ENCODE assay signal across 20 mouse cellular contexts in genomic region chr11:37671320-37671719, GRCm38 (mm10).
A peak's percentile ranks its signal among the peaks of the same experiment; 100 is the strongest.
DNase-seq lines count a peak whose midpoint lies in the region; ATAC-seq and TF ChIP-seq lines count a peak whose summit lies in the region.
"Had no signal": no experiment of that assay in that cellular context is flagged by ENCODE, and none has a peak within 500 bp of the region (broad histone marks: within the 10 kb centered on the region; RNA-seq: fewer than 3 reads in every experiment).

No protein-coding gene starts in this region.

- H3K36me3 ChIP-seq in embryonic facial prominence, embryonic 14.5 days (ENCODE audit: control insufficient read depth, insufficient read depth, low read length): no peaks in the 10 kb centered on the region
- H3K36me3 ChIP-seq in embryonic facial prominence, embryonic 10.5 days (replicated peaks): no peaks in the 10 kb centered on the region
- no peaks in the 10 kb centered on the region for H3K36me3 ChIP-seq in midbrain, postnatal 0 days (ENCODE audit: insufficient read depth, low read length)
- H3K36me3 ChIP-seq in midbrain, embryonic 11.5 days (ENCODE audit: control insufficient read depth, insufficient read depth, low read length): no peaks in the 10 kb centered on the region
- H3K36me3 ChIP-seq in limb, embryonic 11.5 days (ENCODE audit: control insufficient read depth, insufficient read depth, low read length): no peaks in the 10 kb centered on the region
- H3K36me3 ChIP-seq: hindbrain, embryonic 12.5 days; kidney, embryonic 15.5 days; liver, embryonic 13.5 days; stomach, embryonic 15.5 days had no signal

- H3K27ac ChIP-seq in embryonic facial prominence, embryonic 14.5 days (replicated peaks; ENCODE audit: low read depth, low read length): no peak overlapping the region
- H3K27ac ChIP-seq in embryonic facial prominence, embryonic 10.5 days (replicated peaks): no peak overlapping the region
- no peak overlapping the region for H3K27ac ChIP-seq in midbrain, postnatal 0 days (ENCODE audit: low read depth, low read length)
- H3K27ac ChIP-seq in midbrain, embryonic 11.5 days (ENCODE audit: low read depth, low read length): no peak overlapping the region
- no peak overlapping the region for H3K27ac ChIP-seq in limb, embryonic 11.5 days (replicated peaks; ENCODE audit: low read depth, low read length)
- no peak overlapping the region for H3K27ac ChIP-seq in left cerebral cortex, adult 2 months
- H3K27ac ChIP-seq: hindbrain, embryonic 12.5 days; kidney, embryonic 15.5 days; liver, embryonic 13.5 days; stomach, embryonic 15.5 days had no signal

- no peak for ATAC-seq in embryonic facial prominence, embryonic 14.5 days (ENCODE audit: low read depth)
- no peak for ATAC-seq in midbrain, postnatal 0 days (ENCODE audit: low FRiP score)
- no peak for ATAC-seq in midbrain, embryonic 11.5 days (ENCODE audit: low FRiP score)
- no peak; the same call in 1 of the 2 replicates for ATAC-seq in limb, embryonic 11.5 days (ENCODE audit: insufficient number of reproducible peaks, low FRiP score, low TSS enrichment, low read depth)
- ATAC-seq: CD4-positive, CD25-positive, alpha-beta regulatory T cell, adult 4 months; midbrain, embryonic 16.5 days had no signal

- intact Hi-C loops in left cerebral cortex, adult 2 months (cut with DNase I): no loop called here

- no peaks in the 10 kb centered on the region for H3K27me3 ChIP-seq in embryonic facial prominence, embryonic 14.5 days (replicated peaks; ENCODE audit: control insufficient read depth, insufficient read depth, low read length)
- H3K27me3 ChIP-seq in embryonic facial prominence, embryonic 10.5 days (replicated peaks; ENCODE audit: low read depth, poor library complexity, severe bottlenecking): no peaks in the 10 kb centered on the region
- no peaks in the 10 kb centered on the region for H3K27me3 ChIP-seq in midbrain, postnatal 0 days (ENCODE audit: insufficient read depth, low read length)
- no peaks in the 10 kb centered on the region for H3K27me3 ChIP-seq in midbrain, embryonic 11.5 days (ENCODE audit: control insufficient read depth, insufficient read depth, low read length)
- H3K27me3 ChIP-seq in limb, embryonic 11.5 days (ENCODE audit: control insufficient read depth, insufficient read depth, low read length): no peaks in the 10 kb centered on the region
- H3K27me3 ChIP-seq: hindbrain, embryonic 12.5 days; kidney, embryonic 15.5 days; liver, embryonic 13.5 days; stomach, embryonic 15.5 days had no signal

- 46% methylated on average over 3 of the region's 3 CpGs for whole genome bisulfite sequencing in embryonic facial prominence, embryonic 14.5 days
- 56% methylated on average over 3 of the region's 3 CpGs for WGBS in embryonic facial prominence, embryonic 10.5 days
- WGBS in midbrain, postnatal 0 days: 28% methylated on average over 3 of the region's 3 CpGs
- WGBS in midbrain, embryonic 11.5 days: 52% methylated on average over 3 of the region's 3 CpGs
- WGBS in limb, embryonic 11.5 days: 34% methylated on average over 3 of the region's 3 CpGs

- H3K9ac ChIP-seq in embryonic facial prominence, embryonic 14.5 days (ENCODE audit: low read depth, low read length): no peak overlapping the region
- no peak overlapping the region for H3K9ac ChIP-seq in midbrain, postnatal 0 days (replicated peaks; ENCODE audit: low read length, poor library complexity, severe bottlenecking)
- no peak overlapping the region for H3K9ac ChIP-seq in midbrain, embryonic 11.5 days (ENCODE audit: low read length)
- no peak overlapping the region for H3K9ac ChIP-seq in limb, embryonic 11.5 days (ENCODE audit: low read length)
- H3K9ac ChIP-seq: hindbrain, embryonic 12.5 days; kidney, embryonic 15.5 days; liver, embryonic 13.5 days; stomach, embryonic 15.5 days had no signal

- no peak overlapping the region for H3K4me3 ChIP-seq in embryonic facial prominence, embryonic 14.5 days (ENCODE audit: low read depth, low read length)
- H3K4me3 ChIP-seq in embryonic facial prominence, embryonic 10.5 days: no peak overlapping the region
- no peak overlapping the region for H3K4me3 ChIP-seq in midbrain, postnatal 0 days (ENCODE audit: low read depth, low read length)
- H3K4me3 ChIP-seq in midbrain, embryonic 11.5 days (ENCODE audit: low read depth, low read length): no peak overlapping the region
- no peak overlapping the region for H3K4me3 ChIP-seq in limb, embryonic 11.5 days (ENCODE audit: low read depth, low read length)
- H3K4me3 ChIP-seq in left cerebral cortex, adult 2 months: no peak overlapping the region
- H3K4me3 ChIP-seq: hindbrain, embryonic 12.5 days; kidney, embryonic 15.5 days; liver, embryonic 13.5 days; stomach, embryonic 15.5 days had no signal

- H3K4me2 ChIP-seq in embryonic facial prominence, embryonic 14.5 days (ENCODE audit: low read depth, low read length): no peak overlapping the region
- H3K4me2 ChIP-seq in midbrain, postnatal 0 days (ENCODE audit: low read depth, low read length, poor library complexity, severe bottlenecking): no peak overlapping the region
- no peak overlapping the region for H3K4me2 ChIP-seq in midbrain, embryonic 11.5 days
- no peak overlapping the region for H3K4me2 ChIP-seq in limb, embryonic 11.5 days (ENCODE audit: low read depth, severe bottlenecking)
- H3K4me2 ChIP-seq: heart, embryonic 11.5 days; hindbrain, embryonic 12.5 days; kidney, embryonic 15.5 days; liver, embryonic 13.5 days; stomach, embryonic 15.5 days had no signal

- no peaks in the 10 kb centered on the region for H3K4me1 ChIP-seq in embryonic facial prominence, embryonic 14.5 days (ENCODE audit: control insufficient read depth, insufficient read depth, low read length)
- no peaks in the 10 kb centered on the region for H3K4me1 ChIP-seq in embryonic facial prominence, embryonic 10.5 days
- no peaks in the 10 kb centered on the region for H3K4me1 ChIP-seq in midbrain, postnatal 0 days (ENCODE audit: insufficient read depth, low read length)
- no peaks in the 10 kb centered on the region for H3K4me1 ChIP-seq in midbrain, embryonic 11.5 days (ENCODE audit: control insufficient read depth, insufficient read depth, low read length)
- no peaks in the 10 kb centered on the region for H3K4me1 ChIP-seq in limb, embryonic 11.5 days (ENCODE audit: control insufficient read depth, insufficient read depth, low read length)
- H3K4me1 ChIP-seq: hindbrain, embryonic 12.5 days; kidney, embryonic 15.5 days; liver, embryonic 13.5 days; stomach, embryonic 15.5 days had no signal

- no peaks in the 10 kb centered on the region for H3K9me3 ChIP-seq in embryonic facial prominence, embryonic 14.5 days (ENCODE audit: control insufficient read depth, low read length)
- no peaks in the 10 kb centered on the region for H3K9me3 ChIP-seq in embryonic facial prominence, embryonic 10.5 days
- H3K9me3 ChIP-seq in midbrain, postnatal 0 days (ENCODE audit: low read length): no peaks in the 10 kb centered on the region
- no peaks in the 10 kb centered on the region for H3K9me3 ChIP-seq in midbrain, embryonic 11.5 days (ENCODE audit: control insufficient read depth, low read length)
- H3K9me3 ChIP-seq in limb, embryonic 11.5 days (ENCODE audit: control insufficient read depth, low read length): no peaks in the 10 kb centered on the region
- H3K9me3 ChIP-seq: hindbrain, embryonic 12.5 days; kidney, embryonic 15.5 days; liver, embryonic 13.5 days; stomach, embryonic 15.5 days had no signal

- peak; percentile 5 for DNase-seq in embryonic facial prominence, embryonic 14.5 days (ENCODE audit: low spot score)
- DNase-seq in embryonic facial prominence, embryonic 10.5 days (ENCODE audit: low spot score): no peak
- DNase-seq in midbrain, postnatal 0 days (ENCODE audit: low spot score): peak; percentile 5
- no peak for DNase-seq in midbrain, embryonic 11.5 days (ENCODE audit: low spot score, missing footprints)
- DNase-seq in limb, embryonic 11.5 days (ENCODE audit: low spot score): peak; percentile 24
- no peak for DNase-seq in left cerebral cortex, adult 2 months (ENCODE audit: extremely low spot score in 1 of 2, low spot score in 2 of 2)
- DNase-seq in gastrocnemius, postnatal 25 days: no peak
- DNase-seq: adrenal gland, postnatal 14 days; cerebellum, adult 9-10 months; kidney, adult 11 months; kidney, postnatal 36 days; liver, embryonic 13.5 days; lung, adult 2 months; thymus, postnatal 36 days had no signal

- TF ChIP-seq CTCF in midbrain, postnatal 0 days (IDR thresholded peaks at IDR 0.05): no peak
- TF ChIP-seq CTCF in left cerebral cortex, adult 2 months (IDR thresholded peaks at IDR 0.05): no peak

Comparison
In these comparisons a context has a peak if more than half of its experiments do, and no peak if none do; other contexts are left out.
1. DNase-seq: peak in embryonic facial prominence, embryonic 14.5 days (single experiment), midbrain, postnatal 0 days (single experiment) and limb, embryonic 11.5 days (single experiment); none in embryonic facial prominence, embryonic 10.5 days (single experiment), midbrain, embryonic 11.5 days (single experiment), left cerebral cortex, adult 2 months (0 of 2) and gastrocnemius, postnatal 25 days (single experiment).